Mouse (Mus musculus): ENCODE data around the gene Dst. TPM values are rescaled to one million over a fixed set of nuclear protein-coding genes. Genes with fewer than 3 reads are reported as not detected.

The Dst gene
- total and polyA plus RNA-seq, 3 experiments = 66.7 to 404 (median 334) TPM

DNA sequence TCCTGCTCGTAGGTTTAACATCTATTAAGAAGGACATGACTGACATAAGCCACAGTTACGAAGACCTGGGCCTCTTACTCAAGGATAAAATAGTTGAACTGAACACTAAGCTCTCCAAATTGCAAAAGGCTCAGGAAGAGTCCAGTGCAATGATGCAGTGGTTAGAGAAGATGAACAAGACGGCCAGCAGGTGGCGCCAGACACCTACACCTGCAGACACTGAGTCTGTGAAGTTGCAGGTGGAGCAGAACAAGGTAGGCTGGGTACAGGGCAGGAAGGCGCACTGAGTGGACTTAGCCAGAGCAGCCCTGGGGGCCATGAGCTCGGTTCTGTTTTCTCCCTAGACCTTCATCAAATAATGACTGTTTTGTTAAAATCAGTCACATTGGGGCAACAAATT lies 310.3 kb downstream of the Dst start:
- no peak for TF ChIP-seq POLR2A (IDR thresholded peaks at IDR 0.05; ENCODE audit: insufficient read depth, low read depth, low read length)
- peak; percentile 98 for TF ChIP-seq CTCF (IDR thresholded peaks at IDR 0.05)
- TF ChIP-seq EP300 (IDR thresholded peaks at IDR 0.05; ENCODE audit: insufficient read depth, low read depth, low read length) = peak; percentile 68; the same call in 1 of the 2 replicates
- Histone ChIP-seq H3K36me3 (ENCODE audit: control insufficient read depth, insufficient read depth, low read length) (peaks cover 2% of the 10 kb centered on the region; the same call in 1 of the 2 replicates), H3K79me2 (replicated peaks; ENCODE audit: control insufficient read depth, insufficient read depth, low read length) (no peaks in the 10 kb centered on the region), H3K4me3 (no peak overlapping the region), H3K27me3 (ENCODE audit: control insufficient read depth, insufficient read depth, low read length) (no peaks in the 10 kb centered on the region), H3K4me1 (ENCODE audit: control insufficient read depth, insufficient read depth, low read length) (no peaks in the 10 kb centered on the region), H3K27ac (no peak overlapping the region), H3K9ac (ENCODE audit: low read depth, low read length) (no peak overlapping the region)
- intact Hi-C loops (cut with DNase I) = loop anchor here (1.0 to 5.0 kb wide), 4 partner anchors 49 to 384 kb away; no protein-coding TSS in a partner anchor
- peak; percentile 73 to 83 for DNase-seq
- WGBS = 36% methylated on average over 6 of the region's 6 CpGs

DNA sequence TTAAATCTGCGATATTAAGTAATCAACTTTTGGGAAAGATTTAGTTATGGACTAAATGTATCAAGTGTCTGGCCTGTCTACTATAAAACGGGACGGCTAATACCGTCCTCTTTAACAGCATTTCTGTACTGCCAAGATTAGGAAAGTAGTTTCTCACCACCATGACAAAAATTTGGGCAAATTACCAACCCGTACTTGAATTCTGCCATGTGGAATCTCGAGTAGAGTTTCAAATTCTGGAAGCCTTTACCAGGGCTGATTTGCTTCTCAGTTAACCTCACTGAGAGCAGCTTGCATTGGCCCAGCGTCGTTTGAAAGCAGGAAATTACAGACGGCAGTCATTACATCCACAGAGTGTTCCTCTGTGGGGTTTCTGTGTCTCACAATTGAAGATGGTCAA lies 310.8 kb downstream of the Dst start:
- Histone ChIP-seq H3K36me3 (ENCODE audit: control insufficient read depth, insufficient read depth, low read length) (peaks cover 2% of the 10 kb centered on the region; the same call in 1 of the 2 replicates), H3K27ac (no peak overlapping the region), H3K79me2 (replicated peaks; ENCODE audit: control insufficient read depth, insufficient read depth, low read length) (no peaks in the 10 kb centered on the region), H3K4me3 (no peak overlapping the region), H3K9ac (ENCODE audit: low read depth, low read length) (no peak overlapping the region), H3K4me1 (ENCODE audit: control insufficient read depth, insufficient read depth, low read length) (no peaks in the 10 kb centered on the region), H3K27me3 (ENCODE audit: control insufficient read depth, insufficient read depth, low read length) (no peaks in the 10 kb centered on the region)
- intact Hi-C loops (cut with DNase I) = loop anchor here (1.0 to 5.0 kb wide), 4 partner anchors 48 to 384 kb away; no protein-coding TSS in a partner anchor
- no peak for DNase-seq
- TF ChIP-seq CTCF (IDR thresholded peaks at IDR 0.05) = no peak
- TF ChIP-seq EP300 (IDR thresholded peaks at IDR 0.05; ENCODE audit: insufficient read depth, low read depth, low read length) = no peak
- no peak for TF ChIP-seq POLR2A (IDR thresholded peaks at IDR 0.05; ENCODE audit: insufficient read depth, low read depth, low read length)
- 62% methylated on average over 9 of the region's 9 CpGs for WGBS

DNA sequence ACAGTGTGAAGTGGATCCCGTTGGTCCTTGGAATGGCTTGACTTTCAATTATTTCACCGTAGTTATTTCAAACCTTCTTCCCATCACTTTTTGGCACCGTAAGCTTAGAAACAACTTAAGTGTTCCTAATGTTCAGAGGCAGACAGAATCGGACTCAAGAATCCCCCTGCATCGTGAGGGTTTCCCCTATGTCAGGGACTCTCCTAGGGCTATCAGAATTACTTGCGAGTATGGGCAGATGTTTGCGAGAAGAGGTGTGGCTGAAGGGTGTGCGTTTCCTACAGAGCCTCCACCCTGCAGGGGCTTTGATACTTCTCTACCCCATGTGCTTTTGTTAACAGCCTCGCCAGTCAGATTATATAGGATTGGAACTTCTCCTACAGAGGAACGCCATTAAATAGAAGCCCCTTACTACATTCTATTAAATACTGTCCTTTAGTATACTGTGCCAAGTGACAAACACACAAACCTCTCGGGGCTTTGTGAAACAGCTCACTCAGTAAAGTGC lies 312.1 kb downstream of the Dst start:
- Histone ChIP-seq H3K9ac (ENCODE audit: low read depth, low read length) (no peak overlapping the region), H3K27me3 (ENCODE audit: control insufficient read depth, insufficient read depth, low read length) (no peaks in the 10 kb centered on the region), H3K4me1 (ENCODE audit: control insufficient read depth, insufficient read depth, low read length) (no peaks in the 10 kb centered on the region), H3K36me3 (ENCODE audit: control insufficient read depth, insufficient read depth, low read length) (peaks cover 2% of the 10 kb centered on the region; the same call in 1 of the 2 replicates), H3K4me3 (no peak overlapping the region), H3K27ac (no peak overlapping the region), H3K79me2 (replicated peaks; ENCODE audit: control insufficient read depth, insufficient read depth, low read length) (no peaks in the 10 kb centered on the region)
- no peak for TF ChIP-seq CTCF (IDR thresholded peaks at IDR 0.05)
- no peak for TF ChIP-seq POLR2A (IDR thresholded peaks at IDR 0.05; ENCODE audit: insufficient read depth, low read depth, low read length)
- no peak for TF ChIP-seq EP300 (IDR thresholded peaks at IDR 0.05; ENCODE audit: insufficient read depth, low read depth, low read length)
- no peak for DNase-seq
- WGBS = 85% methylated on average over 11 of the region's 11 CpGs
- intact Hi-C loops (cut with DNase I) = no loop called here

DNA sequence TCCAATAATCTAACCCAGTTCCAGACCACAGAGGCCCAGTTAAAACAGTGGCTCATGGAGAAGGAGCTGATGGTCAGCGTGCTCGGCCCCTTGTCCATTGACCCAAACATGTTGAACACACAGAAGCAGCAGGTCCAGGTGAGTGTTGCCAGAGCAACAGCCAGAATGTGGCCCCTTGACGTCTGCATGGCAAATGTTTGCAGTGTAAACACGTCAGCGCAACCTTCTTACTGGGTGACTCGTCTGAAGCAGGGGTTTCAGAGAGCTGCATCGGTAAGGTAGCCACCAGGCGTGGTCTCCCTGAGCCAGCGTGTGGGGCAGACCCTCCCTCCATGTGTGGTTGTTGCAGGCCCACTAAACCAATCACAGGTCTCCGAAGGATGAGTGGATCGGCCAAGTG lies 315.8 kb downstream of the Dst start:
- no peaks in the 10 kb centered on the region for H3K4me1 ChIP-seq (ENCODE audit: control insufficient read depth, insufficient read depth, low read length)
- DNase-seq = no peak
- no peaks in the 10 kb centered on the region for H3K27me3 ChIP-seq (ENCODE audit: control insufficient read depth, insufficient read depth, low read length)
- intact Hi-C loops (cut with DNase I) = no loop called here
- H3K27ac ChIP-seq = no peak overlapping the region
- H3K79me2 ChIP-seq (replicated peaks; ENCODE audit: control insufficient read depth, insufficient read depth, low read length) = no peaks in the 10 kb centered on the region
- H3K9ac ChIP-seq (ENCODE audit: low read depth, low read length) = no peak overlapping the region
- TF ChIP-seq CTCF (IDR thresholded peaks at IDR 0.05) (no peak), POLR2A (IDR thresholded peaks at IDR 0.05; ENCODE audit: insufficient read depth, low read depth, low read length) (no peak), EP300 (IDR thresholded peaks at IDR 0.05; ENCODE audit: insufficient read depth, low read depth, low read length) (no peak)
- H3K36me3 ChIP-seq (ENCODE audit: control insufficient read depth, insufficient read depth, low read length) = peaks cover 2% of the 10 kb centered on the region; the same call in 1 of the 2 replicates
- H3K4me3 ChIP-seq = no peak overlapping the region
- 94% methylated on average over 11 of the region's 11 CpGs for WGBS

DNA sequence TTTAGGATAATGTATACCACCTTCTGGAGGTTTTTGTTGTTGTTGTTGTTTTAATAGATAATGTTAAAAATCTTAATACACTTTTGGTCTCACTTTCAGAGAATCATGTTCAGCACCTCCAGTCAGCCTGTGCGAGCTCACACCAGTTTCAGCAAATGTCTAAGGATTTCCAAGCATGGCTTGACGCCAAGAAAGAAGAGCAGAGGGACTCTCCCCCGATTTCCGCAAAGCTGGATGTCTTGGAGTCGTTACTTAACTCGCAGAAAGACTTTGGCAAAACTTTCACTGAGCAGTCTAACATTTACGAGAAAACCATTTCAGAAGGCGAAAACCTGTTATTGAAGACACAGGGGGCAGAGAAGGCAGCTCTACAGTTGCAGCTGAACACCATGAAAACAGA lies 319.7 kb downstream of the Dst start:
- intact Hi-C loops (cut with DNase I) = no loop called here
- Histone ChIP-seq H3K79me2 (replicated peaks; ENCODE audit: control insufficient read depth, insufficient read depth, low read length) (peaks cover 2% of the 10 kb centered on the region; the same call in 1 of the 2 replicates), H3K9ac (ENCODE audit: low read depth, low read length) (no peak overlapping the region), H3K4me1 (ENCODE audit: control insufficient read depth, insufficient read depth, low read length) (no peaks in the 10 kb centered on the region), H3K27ac (no peak overlapping the region), H3K36me3 (ENCODE audit: control insufficient read depth, insufficient read depth, low read length) (no peaks in the 10 kb centered on the region; the same call in 1 of the 2 replicates), H3K27me3 (ENCODE audit: control insufficient read depth, insufficient read depth, low read length) (no peaks in the 10 kb centered on the region), H3K4me3 (no peak overlapping the region)
- no peak for DNase-seq
- TF ChIP-seq POLR2A (IDR thresholded peaks at IDR 0.05; ENCODE audit: insufficient read depth, low read depth, low read length) = no peak
- no peak for TF ChIP-seq CTCF (IDR thresholded peaks at IDR 0.05)
- TF ChIP-seq EP300 (IDR thresholded peaks at IDR 0.05; ENCODE audit: insufficient read depth, low read depth, low read length) = no peak
- 59% methylated on average over 8 of the region's 8 CpGs for WGBS

DNA sequence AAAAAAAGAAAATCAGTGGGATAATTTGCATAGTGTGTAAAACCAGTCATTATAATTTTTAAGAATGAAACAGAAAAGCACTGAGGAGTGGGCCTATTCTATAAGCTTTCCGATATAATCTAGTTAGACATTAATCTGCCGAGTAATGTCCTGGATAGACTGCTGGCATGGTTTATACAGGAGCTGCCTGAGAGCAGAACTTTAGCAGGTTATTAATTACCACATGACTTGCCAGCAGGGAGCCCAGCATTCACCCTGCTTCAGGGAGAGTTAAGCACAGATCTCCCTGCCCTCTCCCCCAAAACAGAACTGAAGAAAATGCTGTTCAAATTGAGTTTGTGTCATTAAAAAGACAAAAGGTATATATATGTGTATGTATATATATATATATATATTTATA lies 323.0 kb downstream of the Dst start:
- Histone ChIP-seq H3K4me1 (ENCODE audit: control insufficient read depth, insufficient read depth, low read length) (peaks cover 5% of the 10 kb centered on the region), H3K79me2 (replicated peaks; ENCODE audit: control insufficient read depth, insufficient read depth, low read length) (peaks cover 6% of the 10 kb centered on the region; the same call in 1 of the 2 replicates), H3K4me3 (no peak overlapping the region), H3K9ac (ENCODE audit: low read depth, low read length) (no peak overlapping the region), H3K27ac (no peak overlapping the region), H3K27me3 (ENCODE audit: control insufficient read depth, insufficient read depth, low read length) (no peaks in the 10 kb centered on the region), H3K36me3 (ENCODE audit: control insufficient read depth, insufficient read depth, low read length) (peaks cover 2% of the 10 kb centered on the region)
- 81% methylated on average over 2 of the region's 2 CpGs for WGBS
- TF ChIP-seq CTCF (IDR thresholded peaks at IDR 0.05) = no peak
- TF ChIP-seq POLR2A (IDR thresholded peaks at IDR 0.05; ENCODE audit: insufficient read depth, low read depth, low read length) = no peak
- no peak for TF ChIP-seq EP300 (IDR thresholded peaks at IDR 0.05; ENCODE audit: insufficient read depth, low read depth, low read length)
- intact Hi-C loops (cut with DNase I) = no loop called here
- no peak for DNase-seq
